Mouse (Mus musculus): ENCODE results near the gene Tas2r123.

The Tas2r123 gene

GRCm38 (mm10) chr6:132846842-132847241 is at the start of gene Tas2r123:
Tas2r123 (plus strand) TSS chr6:132847142.
- DNase-seq (ENCODE audit: low spot score) = no peak

GRCm38 (mm10) chr6:132802518-132802917 is 44.4 kb upstream of the Tas2r123 start, which contains the start of gene Tas2r117:
Tas2r117 (plus strand) TSS chr6:132802818.
- no peak for DNase-seq (ENCODE audit: low spot score)

GRCm38 (mm10) chr6:132855138-132855537 is 8.2 kb downstream of the Tas2r123 start, which contains the start of gene Tas2r116:
Tas2r116 (plus strand) TSS chr6:132855438.
- DNase-seq (ENCODE audit: low spot score) = no peak

GRCm38 (mm10) chr6:132867708-132868107 is 20.8 kb downstream of the Tas2r123 start, which contains the start of gene Tas2r110:
Tas2r110 (plus strand) TSS chr6:132868008.
- DNase-seq (ENCODE audit: low spot score) = no peak

- no peak for DNase-seq (ENCODE audit: low spot score)
These were observed 45.8 kb downstream of the Tas2r123 start, which contains the start of gene Tas2r113 for GRCm38 (mm10) chr6:132892711-132893110. Tas2r113 (plus strand) TSS chr6:132893011.

Measured in ovary, postnatal 14 days (tissue).